Mouse (Mus musculus) hindbrain, embryonic 12.5 days (tissue): ENCODE data around the gene Olfr1496. TPM values are rescaled to one million over a fixed set of nuclear protein-coding genes. Genes with fewer than 3 reads are reported as not detected.

ENCODE experiments used
- polyA plus RNA-seq: library from polyadenylated mRNA; unstranded; fragments of >200 nt; fragmentation: Nextera tagmentation; extraction: Ambion mirVana; gene quantifications from 2 replicates; pipeline ENCODE4 v1.2.1, GENCODE M21; 2016

Gene Olfr1496
- polyA plus RNA-seq, 1 experiment from 2014 or later = not detected

Other genes starting within 250 kb of the Olfr1496 start
- not detected in 2 replicates for gene Olfr1480, start 250.0 kb upstream of the Olfr1496 start, polyA plus RNA-seq
- gene Olfr1484, start 194.4 kb upstream of the Olfr1496 start, polyA plus RNA-seq = not detected in 2 replicates
- gene Olfr1487, start 160.5 kb upstream of the Olfr1496 start, polyA plus RNA-seq = not detected in 2 replicates
- not detected in 2 replicates for gene Olfr1489, start 146.3 kb upstream of the Olfr1496 start, polyA plus RNA-seq
- gene Olfr1490, start 126.8 kb upstream of the Olfr1496 start, polyA plus RNA-seq = not detected in 2 replicates
- gene Olfr1491, start 80.6 kb upstream of the Olfr1496 start, polyA plus RNA-seq = not detected in 2 replicates
- gene Olfr1493-ps1, start 54.6 kb upstream of the Olfr1496 start, polyA plus RNA-seq = not detected in 2 replicates
- gene Olfr1494, start 38.1 kb upstream of the Olfr1496 start, polyA plus RNA-seq = not detected in 2 replicates
- gene Olfr1495, start 13.3 kb upstream of the Olfr1496 start, polyA plus RNA-seq = not detected in 2 replicates
- not detected in 2 replicates for gene Olfr1497, start 20.3 kb downstream of the Olfr1496 start, polyA plus RNA-seq
- not detected in 2 replicates for gene Olfr1499, start 41.6 kb downstream of the Olfr1496 start, polyA plus RNA-seq
- not detected in 2 replicates for gene Olfr1500, start 52.6 kb downstream of the Olfr1496 start, polyA plus RNA-seq
- gene Olfr1501, start 72.8 kb downstream of the Olfr1496 start, polyA plus RNA-seq = not detected in 2 replicates
- not detected in 2 replicates for gene Olfr1502, start 83.9 kb downstream of the Olfr1496 start, polyA plus RNA-seq
- not detected in 2 replicates for gene Olfr1504, start 120.0 kb downstream of the Olfr1496 start, polyA plus RNA-seq
- gene Olfr1505, start 135.7 kb downstream of the Olfr1496 start, polyA plus RNA-seq = not detected in 2 replicates